Mouse (Mus musculus) stomach, embryonic 15.5 days (tissue): ENCODE results near the gene Dzank1. TPM values are rescaled to one million over a fixed set of nuclear protein-coding genes. Genes with fewer than 3 reads are reported as not detected.

ENCODE experiments used
- ATAC-seq: fragments of 200-750 bp; cut with Nextera tagmentation; 2 replicates; pipeline ENCODE4 v1.8.0; 2017; ENCODE audit warnings: low read depth, moderate number of reproducible peaks, moderate TSS enrichment; ENCODE audit not compliant: insufficient read depth, low FRiP score
- H3K27ac ChIP-seq: fragments of 300-500 bp; sonication (generic); 2 replicates; pipeline ENCODE4 v1.5.1; 2015; ENCODE audit warnings: mild to moderate bottlenecking, inconsistent platforms
- H3K27me3 ChIP-seq: fragments of 300-500 bp; sonication (generic); replicated peaks from 2 replicates; pipeline ENCODE4 v1.6.1; 2015; ENCODE audit warnings: inconsistent platforms
- H3K36me3 ChIP-seq: fragments of 300-500 bp; sonication (generic); 2 replicates; pipeline ENCODE4 v1.6.1; 2015; ENCODE audit warnings: inconsistent platforms
- H3K4me1 ChIP-seq: fragments of 300-500 bp; sonication (generic); 2 replicates; pipeline ENCODE4 v1.6.1; 2015; ENCODE audit warnings: inconsistent platforms
- H3K4me2 ChIP-seq: fragments of 300-500 bp; sonication (generic); 2 replicates; pipeline ENCODE4 v1.6.1; 2015; ENCODE audit warnings: mild to moderate bottlenecking, inconsistent platforms
- H3K4me3 ChIP-seq: fragments of 300-500 bp; sonication (generic); replicated peaks from 2 replicates; pipeline ENCODE4 v1.5.1; 2015; ENCODE audit warnings: inconsistent platforms
- H3K9ac ChIP-seq: fragments of 300-500 bp; sonication (generic); 2 replicates; pipeline ENCODE4 v1.6.1; 2015; ENCODE audit warnings: inconsistent platforms
- H3K9me3 ChIP-seq: fragments of 300-500 bp; sonication (generic); 2 replicates; pipeline ENCODE4 v1.6.1; 2016; ENCODE audit warnings: inconsistent platforms
- WGBS: fragments of 180-500 bp; shearing (Covaris S2); methylation state at CpG from one replicate; pipeline ENCODE4 v1.1.7; 2015; 5-methylcytosine and 5-hydroxymethylcytosine counted together
- polyA plus RNA-seq: library from polyadenylated mRNA; unstranded; fragments of >200 nt; fragmentation: Nextera tagmentation; extraction: Ambion mirVana; gene quantifications from 2 replicates; pipeline ENCODE4 v1.2.1, GENCODE M21; 2015

Dzank1 gene
- polyA plus RNA-seq: 1.2 and 2.4 TPM in 2 replicates

GRCm38 (mm10) chr2:144526981-144527820, at the start of gene Dzank1, which contains the start of gene Polr3f:
Dzank1 (minus strand) TSS chr2:144527414.
Polr3f (plus strand) TSS chr2:144527718.
- H3K27me3 ChIP-seq: peaks cover 9% of the 10 kb centered on the region; the same call in 1 of the 2 replicates
- H3K4me2 ChIP-seq: peak within 1 kb of the TSS; percentile 94
- H3K27ac ChIP-seq: peak within 1 kb of the TSS; percentile 91
- H3K9me3 ChIP-seq: no peaks in the 10 kb centered on the region
- WGBS: under 1% methylated on average over 56 of the region's 56 CpGs
- ATAC-seq: peak; percentile 98
- peak within 1 kb of the TSS; percentile 94 for H3K4me3 ChIP-seq
- H3K36me3 ChIP-seq: peaks cover 4% of the 10 kb centered on the region; the same call in 1 of the 2 replicates
- H3K9ac ChIP-seq: peak within 1 kb of the TSS; percentile 88
- peaks cover 10% of the 10 kb centered on the region for H3K4me1 ChIP-seq

- under 1% methylated on average over 44 of the region's 44 CpGs for WGBS
Observed at GRCm38 (mm10) chr2:144555820-144556552, 28.8 kb upstream of the Dzank1 start, which contains the start of gene Sec23b. Sec23b (plus strand) TSS chr2:144556229.

GRCm38 (mm10) chr2:144555286-144555819, 28.1 kb upstream of the Dzank1 start:
- Histone ChIP-seq H3K4me1 (peaks cover 4% of the 10 kb centered on the region; the same call in 1 of the 2 replicates), H3K36me3 (no peaks in the 10 kb centered on the region; the same call in 1 of the 2 replicates), H3K9me3 (no peaks in the 10 kb centered on the region), H3K9ac (peak overlapping the region; percentile 63), H3K27ac (peak overlapping the region; percentile 97), H3K4me3 (peak overlapping the region; percentile 72), H3K27me3 (no peaks in the 10 kb centered on the region), H3K4me2 (peak overlapping the region; percentile 45)
- WGBS: 1% methylated on average over 14 of the region's 14 CpGs
- ATAC-seq: 0 out of 2 replicates have a peak, but pooled peaks have one; percentile 12

More at GRCm38 (mm10) chr2:144555820-144556552, 28.8 kb upstream of the Dzank1 start, which contains the start of gene Sec23b:
- H3K4me3 ChIP-seq: peak within 1 kb of the TSS; percentile 72
- peak within 1 kb of the TSS; percentile 53 for H3K4me2 ChIP-seq
- peak within 1 kb of the TSS; percentile 63 for H3K9ac ChIP-seq
- H3K36me3 ChIP-seq: no peaks in the 10 kb centered on the region; the same call in 1 of the 2 replicates
- peaks cover 4% of the 10 kb centered on the region; the same call in 1 of the 2 replicates for H3K4me1 ChIP-seq
- H3K27me3 ChIP-seq: no peaks in the 10 kb centered on the region
- ATAC-seq: peak; percentile 98
- H3K27ac ChIP-seq: peak within 1 kb of the TSS; percentile 97
- H3K9me3 ChIP-seq: no peaks in the 10 kb centered on the region

GRCm38 (mm10) chr2:144553905-144554304, 26.7 kb upstream of the Dzank1 start:
- no peak overlapping the region for H3K9ac ChIP-seq
- H3K9me3 ChIP-seq: no peaks in the 10 kb centered on the region
- no peak for ATAC-seq
- peaks cover 7% of the 10 kb centered on the region; the same call in 1 of the 2 replicates for H3K4me1 ChIP-seq
- no peak overlapping the region for H3K27ac ChIP-seq
- WGBS: 91% methylated on average over 3 of the region's 3 CpGs
- no peaks in the 10 kb centered on the region for H3K36me3 ChIP-seq
- no peak overlapping the region for H3K4me2 ChIP-seq
- no peaks in the 10 kb centered on the region for H3K27me3 ChIP-seq
- no peak overlapping the region for H3K4me3 ChIP-seq

GRCm38 (mm10) chr2:144550529-144550928, 23.3 kb upstream of the Dzank1 start, which contains the start of gene Rbbp9:
Rbbp9 (minus strand) TSS chr2:144550869.
- WGBS: under 1% methylated on average over 17 of the region's 17 CpGs
- peak; percentile 84 for ATAC-seq

GRCm38 (mm10) chr2:144547559-144547958, 20.3 kb upstream of the Dzank1 start:
- peaks cover 6% of the 10 kb centered on the region for H3K36me3 ChIP-seq
- WGBS: 67% methylated on average over 4 of the region's 4 CpGs
- H3K4me1 ChIP-seq: peaks cover 3% of the 10 kb centered on the region; the same call in 1 of the 2 replicates
- no peak for ATAC-seq
- peak overlapping the region; percentile 4; the same call in 1 of the 2 replicates for H3K27ac ChIP-seq
- no peak overlapping the region for H3K4me3 ChIP-seq
- no peaks in the 10 kb centered on the region for H3K27me3 ChIP-seq
- H3K9ac ChIP-seq: no peak overlapping the region
- H3K9me3 ChIP-seq: no peaks in the 10 kb centered on the region
- no peak overlapping the region for H3K4me2 ChIP-seq

More at GRCm38 (mm10) chr2:144550529-144550928, 23.3 kb upstream of the Dzank1 start, which contains the start of gene Rbbp9:
- H3K9me3 ChIP-seq: no peaks in the 10 kb centered on the region
- H3K4me2 ChIP-seq: peak within 1 kb of the TSS; percentile 56
- peaks cover 3% of the 10 kb centered on the region; the same call in 1 of the 2 replicates for H3K4me1 ChIP-seq
- H3K27me3 ChIP-seq: no peaks in the 10 kb centered on the region
- H3K27ac ChIP-seq: peak within 1 kb of the TSS; percentile 79
- H3K36me3 ChIP-seq: no peaks in the 10 kb centered on the region; the same call in none of the 2 replicates
- peak within 1 kb of the TSS; percentile 62; the same call in 1 of the 2 replicates for H3K9ac ChIP-seq
- H3K4me3 ChIP-seq: peak within 1 kb of the TSS; percentile 76

GRCm38 (mm10) chr2:144545481-144545880, 18.3 kb upstream of the Dzank1 start:
- Histone ChIP-seq H3K4me2 (no peak overlapping the region), H3K4me3 (no peak overlapping the region), H3K27me3 (no peaks in the 10 kb centered on the region), H3K4me1 (peaks cover 3% of the 10 kb centered on the region; the same call in 1 of the 2 replicates), H3K27ac (0 out of 2 replicates have a peak overlapping the region, but pooled peaks have one; percentile 61), H3K9me3 (no peaks in the 10 kb centered on the region), H3K9ac (no peak overlapping the region), H3K36me3 (peaks cover 6% of the 10 kb centered on the region)
- ATAC-seq: no peak
- 23% methylated on average over 1 of the region's 1 CpGs for WGBS

GRCm38 (mm10) chr2:144545061-144545460, 17.8 kb upstream of the Dzank1 start:
- H3K4me2 ChIP-seq: no peak overlapping the region
- no peak overlapping the region for H3K4me3 ChIP-seq
- peaks cover 9% of the 10 kb centered on the region for H3K36me3 ChIP-seq
- WGBS: 83% methylated on average over 2 of the region's 2 CpGs
- ATAC-seq: no peak
- no peaks in the 10 kb centered on the region for H3K9me3 ChIP-seq
- peaks cover 3% of the 10 kb centered on the region; the same call in 1 of the 2 replicates for H3K4me1 ChIP-seq
- H3K27ac ChIP-seq: 0 out of 2 replicates have a peak overlapping the region, but pooled peaks have one; percentile 36
- no peak overlapping the region for H3K9ac ChIP-seq
- H3K27me3 ChIP-seq: no peaks in the 10 kb centered on the region

GRCm38 (mm10) chr2:144544630-144545029, 17.4 kb upstream of the Dzank1 start:
- H3K36me3 ChIP-seq: peaks cover 13% of the 10 kb centered on the region
- H3K4me2 ChIP-seq: no peak overlapping the region
- H3K9me3 ChIP-seq: no peaks in the 10 kb centered on the region
- H3K4me3 ChIP-seq: no peak overlapping the region
- H3K4me1 ChIP-seq: no peaks in the 10 kb centered on the region; the same call in 1 of the 2 replicates
- H3K9ac ChIP-seq: no peak overlapping the region
- H3K27me3 ChIP-seq: no peaks in the 10 kb centered on the region
- H3K27ac ChIP-seq: peak overlapping the region; percentile 36; the same call in 1 of the 2 replicates
- 62% methylated on average over 6 of the region's 6 CpGs for WGBS
- ATAC-seq: peak; percentile 82

GRCm38 (mm10) chr2:144543670-144544069, 16.5 kb upstream of the Dzank1 start:
- H3K27ac ChIP-seq: no peak overlapping the region
- no peak overlapping the region for H3K9ac ChIP-seq
- peaks cover 23% of the 10 kb centered on the region for H3K36me3 ChIP-seq
- ATAC-seq: no peak
- no peaks in the 10 kb centered on the region for H3K27me3 ChIP-seq
- H3K4me3 ChIP-seq: no peak overlapping the region
- no peaks in the 10 kb centered on the region; the same call in 1 of the 2 replicates for H3K4me1 ChIP-seq
- 84% methylated on average over 6 of the region's 6 CpGs for WGBS
- no peaks in the 10 kb centered on the region for H3K9me3 ChIP-seq
- H3K4me2 ChIP-seq: no peak overlapping the region

- Histone ChIP-seq H3K4me2 (no peak overlapping the region), H3K4me1 (no peaks in the 10 kb centered on the region), H3K9ac (no peak overlapping the region), H3K27me3 (no peaks in the 10 kb centered on the region), H3K36me3 (peaks cover 42% of the 10 kb centered on the region), H3K27ac (no peak overlapping the region), H3K4me3 (no peak overlapping the region), H3K9me3 (no peaks in the 10 kb centered on the region)
- WGBS: 88% methylated on average over 4 of the region's 4 CpGs
- ATAC-seq: no peak
Observed at GRCm38 (mm10) chr2:144541246-144541645, 14.0 kb upstream of the Dzank1 start.
